Mouse (Mus musculus) gonadal fat pad, adult 2 months (tissue): Measurements from ENCODE around the gene Il10. TPM values are rescaled to one million over a fixed set of nuclear protein-coding genes. Genes with fewer than 3 reads are reported as not detected.

ENCODE experiments used
- DNase-seq: peaks from one replicate; pipeline ENCODE4 v3.0.0-alpha.2; 2012; ENCODE audit warnings: low read depth
- polyA plus RNA-seq: library from polyadenylated mRNA; depleted of rRNA; stranded (reverse); fragments of >200 nt; gene quantifications from 2 replicates; pipeline ENCODE4 v1.2.3, GENCODE M21; 2012

The Il10 gene
- polyA plus RNA-seq, 1 experiment: not detected

- DNase-seq: no peak
Measured at GRCm38 (mm10) chr1:131049361-131049806, 29.7 kb downstream of the Il10 start.

- no peak for DNase-seq
Measured at GRCm38 (mm10) chr1:131050011-131050410, 30.4 kb downstream of the Il10 start.

GRCm38 (mm10) chr1:131050617-131051016 lies 31.0 kb downstream of the Il10 start:
- no peak for DNase-seq

GRCm38 (mm10) chr1:131051073-131051472 lies 31.4 kb downstream of the Il10 start:
- no peak for DNase-seq

- no peak for DNase-seq
Measured at GRCm38 (mm10) chr1:131053239-131053638, 33.6 kb downstream of the Il10 start.

- no peak for DNase-seq
Measured at GRCm38 (mm10) chr1:131053656-131054055, 34.0 kb downstream of the Il10 start.

GRCm38 (mm10) chr1:131054251-131054650 lies 34.6 kb downstream of the Il10 start:
- DNase-seq: no peak

- DNase-seq: no peak
Measured at GRCm38 (mm10) chr1:131058431-131058830, 38.8 kb downstream of the Il10 start.

- no peak for DNase-seq
Measured at GRCm38 (mm10) chr1:131059411-131059810, 39.8 kb downstream of the Il10 start.

- DNase-seq: no peak
Measured at GRCm38 (mm10) chr1:131059841-131060240, 40.2 kb downstream of the Il10 start.

- no peak for DNase-seq
Measured at GRCm38 (mm10) chr1:131060290-131061253, 40.9 kb downstream of the Il10 start.

- no peak for DNase-seq
Measured at GRCm38 (mm10) chr1:131061740-131062254, 42.2 kb downstream of the Il10 start.

- DNase-seq: no peak
Measured at GRCm38 (mm10) chr1:131062821-131063220, 43.2 kb downstream of the Il10 start.

GRCm38 (mm10) chr1:131064202-131064601 lies 44.6 kb downstream of the Il10 start:
- DNase-seq: no peak

GRCm38 (mm10) chr1:131068011-131068727 lies 48.5 kb downstream of the Il10 start:
- DNase-seq: no peak

GRCm38 (mm10) chr1:131069010-131069409 lies 49.4 kb downstream of the Il10 start:
- DNase-seq: no peak

GRCm38 (mm10) chr1:131072376-131072990 lies 52.8 kb downstream of the Il10 start:
- no peak for DNase-seq

- DNase-seq: no peak
Measured at GRCm38 (mm10) chr1:131074524-131074938, 54.9 kb downstream of the Il10 start.
